9 mouse cellular contexts compared by ENCODE assay signal in genomic region chr19:54107103-54107821, GRCm38 (mm10).
A peak's percentile ranks its signal among the peaks of the same experiment; 100 is the strongest.
DNase-seq lines count a peak whose midpoint lies in the region; ATAC-seq and TF ChIP-seq lines count a peak whose summit lies in the region.
"Had no signal": no experiment of that assay in that cellular context is flagged by ENCODE, and none has a peak within 500 bp of the region (broad histone marks: within the 10 kb centered on the region; RNA-seq: fewer than 3 reads in every experiment).

No protein-coding gene starts in this region.

- H3K9ac ChIP-seq in hindbrain, embryonic 11.5 days (ENCODE audit: low read depth, low read length), result no peak overlapping the region
- no peak overlapping the region for H3K9ac ChIP-seq in midbrain, embryonic 13.5 days (replicated peaks)
- H3K9ac ChIP-seq: heart, embryonic 15.5 days had no signal

- H3K27me3 ChIP-seq in G1E (ENCODE audit: insufficient read depth, low read length), result peaks cover 12% of the 10 kb centered on the region
- no peaks in the 10 kb centered on the region for H3K27me3 ChIP-seq in hindbrain, embryonic 11.5 days (ENCODE audit: control insufficient read depth, insufficient read depth, low read length)
- no peaks in the 10 kb centered on the region for H3K27me3 ChIP-seq in midbrain, embryonic 13.5 days
- H3K27me3 ChIP-seq: heart, embryonic 15.5 days had no signal

- H3K27ac ChIP-seq in hindbrain, embryonic 11.5 days (ENCODE audit: low read depth, low read length), result no peak overlapping the region
- H3K27ac ChIP-seq in midbrain, embryonic 13.5 days, result no peak overlapping the region; the same call in 1 of the 2 replicates
- H3K27ac ChIP-seq: heart, embryonic 15.5 days had no signal

- H3K4me3 ChIP-seq in G1E (ENCODE audit: low read depth, low read length), result no peak overlapping the region
- H3K4me3 ChIP-seq in hindbrain, embryonic 11.5 days (ENCODE audit: low read depth, low read length), result no peak overlapping the region
- H3K4me3 ChIP-seq in midbrain, embryonic 13.5 days (replicated peaks), result no peak overlapping the region
- H3K4me3 ChIP-seq: heart, embryonic 15.5 days had no signal

- no peak for TF ChIP-seq CTCF in G1E (IDR thresholded peaks at IDR 0.05; ENCODE audit: low read depth, low read length)

- WGBS in hindbrain, embryonic 11.5 days, result 41% methylated on average over 13 of the region's 13 CpGs
- WGBS in midbrain, embryonic 13.5 days, result 44% methylated on average over 13 of the region's 13 CpGs

- no peak overlapping the region for H3K4me2 ChIP-seq in hindbrain, embryonic 11.5 days (replicated peaks; ENCODE audit: low read depth, low read length)
- H3K4me2 ChIP-seq in midbrain, embryonic 13.5 days (replicated peaks), result no peak overlapping the region
- H3K4me2 ChIP-seq: heart, embryonic 15.5 days had no signal

- DNase-seq in CD4-positive, CD25-positive, alpha-beta regulatory T cell, adult 2 months (ENCODE audit: low read depth, low spot score), result peak; percentile 11
- DNase-seq in G1E (ENCODE audit: low spot score), result peak; percentile 10
- DNase-seq in hindbrain, embryonic 11.5 days (ENCODE audit: low spot score), result peak; percentile 31
- DNase-seq in adrenal gland, adult (ENCODE audit: inconsistent age in 2 of 2, low spot score in 1 of 2), result no peak
- DNase-seq in gastrocnemius, postnatal 36 days, result no peak
- no peak for DNase-seq in urinary bladder, postnatal 4 days (ENCODE audit: low spot score in 2 of 2)

- peaks cover 16% of the 10 kb centered on the region for H3K4me1 ChIP-seq in G1E (ENCODE audit: insufficient read depth, low read depth, low read length)
- no peaks in the 10 kb centered on the region for H3K4me1 ChIP-seq in hindbrain, embryonic 11.5 days (replicated peaks; ENCODE audit: control insufficient read depth, insufficient read depth, low read length)
- H3K4me1 ChIP-seq in midbrain, embryonic 13.5 days (replicated peaks), result peaks cover 9% of the 10 kb centered on the region
- H3K4me1 ChIP-seq: heart, embryonic 15.5 days had no signal

- no peaks in the 10 kb centered on the region for H3K9me3 ChIP-seq in G1E (replicated peaks)
- H3K9me3 ChIP-seq in hindbrain, embryonic 11.5 days (ENCODE audit: control insufficient read depth, low read length), result no peaks in the 10 kb centered on the region
- H3K9me3 ChIP-seq in midbrain, embryonic 13.5 days, result no peaks in the 10 kb centered on the region
- H3K9me3 ChIP-seq: heart, embryonic 15.5 days had no signal

- no peak for ATAC-seq in CD4-positive, CD25-positive, alpha-beta regulatory T cell, adult 4 months
- peak; percentile 76 for ATAC-seq in G1E (ENCODE audit: extremely low read depth, insufficient number of reproducible peaks, low FRiP score, poor library complexity, severe bottlenecking)
- ATAC-seq in hindbrain, embryonic 11.5 days (ENCODE audit: low FRiP score), result peak; percentile 77
- ATAC-seq in midbrain, embryonic 13.5 days, result peak; percentile 37; the same call in 1 of the 2 replicates

- H3K36me3 ChIP-seq in G1E (replicated peaks), result no peaks in the 10 kb centered on the region
- no peaks in the 10 kb centered on the region for H3K36me3 ChIP-seq in hindbrain, embryonic 11.5 days (ENCODE audit: control insufficient read depth, insufficient read depth, low read length)
- H3K36me3 ChIP-seq in midbrain, embryonic 13.5 days, result no peaks in the 10 kb centered on the region
- H3K36me3 ChIP-seq: heart, embryonic 15.5 days had no signal

- intact Hi-C loops in gastrocnemius, postnatal 36 days (cut with DNase I), result no loop called here

Comparison
In these comparisons a context has a peak if more than half of its experiments do, and no peak if none do; other contexts are left out.
1. DNase-seq: peak in CD4-positive, CD25-positive, alpha-beta regulatory T cell, adult 2 months (single experiment), G1E (single experiment) and hindbrain, embryonic 11.5 days (single experiment); none in adrenal gland, adult (0 of 2), gastrocnemius, postnatal 36 days (0 of 2) and urinary bladder, postnatal 4 days (0 of 2).